Mouse (Mus musculus) CD4-positive, CD25-positive, alpha-beta regulatory T cell, adult 4 months (primary cell): Measurements from ENCODE around the gene Mterf1b. TPM values are rescaled to one million over a fixed set of nuclear protein-coding genes. Genes with fewer than 3 reads are reported as not detected.
"Not testable (repeated sequence)": the region's sequence is repeated elsewhere in the genome, so short reads cannot be mapped to it uniquely, and the experiment has no call there.

Source experiments
- ATAC-seq: one replicate; pipeline ENCODE4 v1.8.0; 2017
- polyA plus RNA-seq, 2 experiments: library from polyadenylated mRNA; unstranded; fragments of 100-300 nt; shearing (Covaris generic); gene quantifications; one replicate each; pipeline ENCODE4 v1.2.1; 2017

The Mterf1b gene
- 10 to 100 TPM in 1 of 2 experiments, 1 to 10 TPM in 1; 9.5 to 10.8 TPM for polyA plus RNA-seq

DNA sequence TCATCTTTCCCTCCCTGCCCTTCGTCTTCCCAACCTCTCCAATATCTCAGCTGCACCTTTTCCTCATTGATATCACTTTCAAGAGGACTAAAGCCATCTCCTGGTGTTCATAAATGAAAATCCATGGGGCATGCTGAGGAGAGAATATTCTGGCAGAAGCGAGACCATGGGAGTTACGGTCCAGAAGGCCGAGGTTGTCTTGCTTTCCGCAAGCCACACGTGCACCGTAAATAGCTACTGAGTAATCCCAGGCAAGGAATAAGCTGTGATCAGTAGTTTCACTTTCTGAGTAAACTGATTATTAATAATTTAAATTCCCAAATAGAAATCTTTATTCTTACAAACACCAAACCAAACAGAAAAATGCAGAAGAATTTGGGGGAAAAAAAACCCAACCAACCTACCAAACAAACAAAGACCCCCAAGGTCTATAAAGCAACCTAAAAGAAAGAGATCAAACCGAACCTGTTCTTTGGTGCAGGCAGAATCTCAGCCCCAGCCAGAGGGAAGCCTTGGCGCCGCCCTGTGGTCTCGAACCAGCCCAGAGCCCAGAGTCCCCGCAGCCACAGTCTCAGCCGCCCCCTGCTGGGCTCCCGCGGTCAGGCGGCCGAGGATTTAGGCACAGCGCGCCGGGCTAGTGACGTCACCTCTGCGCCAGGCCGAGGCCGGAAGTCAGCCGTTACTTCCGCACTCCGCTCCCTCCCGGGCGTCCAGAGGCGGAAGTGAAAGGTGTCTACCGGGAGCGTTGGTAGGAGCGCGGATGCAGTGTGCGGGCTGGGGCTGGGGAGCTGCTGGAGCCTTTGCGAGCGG lies at the start of gene Mterf1b:
Mterf1b (plus strand) TSS at position 697 of the 810 bp plus-strand sequence.
- ATAC-seq, result peak; percentile 98

- not testable (repeated sequence) for ATAC-seq
These were observed 32.6 kb upstream of the Mterf1b start for GRCm38 (mm10) chr5:4159418-4160071.

DNA sequence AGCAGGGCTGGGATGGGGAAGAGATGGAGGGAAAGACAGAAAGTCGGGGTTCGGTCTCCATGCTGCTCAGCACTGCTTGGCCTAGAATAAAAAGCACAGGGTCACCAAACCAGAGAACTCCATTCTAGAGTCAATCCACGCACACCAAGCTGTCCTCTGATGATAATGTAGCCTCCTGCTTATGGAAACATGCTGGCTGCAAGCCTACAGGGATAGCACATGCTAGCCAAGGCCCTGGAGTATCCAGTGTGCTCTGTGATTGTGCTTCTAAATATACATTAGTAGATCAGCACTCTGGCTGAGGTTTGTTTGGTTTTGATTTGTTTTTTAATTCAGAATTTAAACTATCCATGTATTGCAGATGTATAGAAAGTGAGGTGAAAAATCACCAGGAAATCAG lies 30.6 kb upstream of the Mterf1b start:
- no peak for ATAC-seq

DNA sequence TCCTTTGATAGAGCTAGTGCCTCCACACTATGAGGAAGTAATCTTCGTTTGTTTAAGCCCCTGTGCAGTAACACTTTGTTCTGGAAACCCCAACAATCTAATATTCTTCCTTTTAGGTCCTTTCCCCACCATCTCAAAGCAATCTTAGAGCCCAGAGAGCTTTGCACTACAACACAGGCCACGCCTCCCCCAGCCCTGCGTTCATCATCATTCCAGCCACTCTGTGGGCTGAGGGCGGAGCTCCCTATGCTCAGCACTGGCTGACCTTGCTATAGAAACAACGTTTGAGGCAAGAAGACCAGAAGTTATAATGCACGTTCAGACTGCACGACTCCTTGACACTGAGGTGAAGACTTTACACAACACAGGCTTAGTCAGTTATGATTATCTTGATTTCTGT lies 29.7 kb upstream of the Mterf1b start:
- ATAC-seq, result no peak

GRCm38 (mm10) chr5:4167813-4168529 lies 24.2 kb upstream of the Mterf1b start:
- not testable (repeated sequence) for ATAC-seq

GRCm38 (mm10) chr5:4168530-4168926 lies 23.6 kb upstream of the Mterf1b start:
- ATAC-seq, result not testable (repeated sequence)

- peak; percentile 56 for ATAC-seq
These were observed 15.7 kb upstream of the Mterf1b start for GRCm38 (mm10) chr5:4176421-4176820.

- ATAC-seq, result no peak
These were observed 12.8 kb upstream of the Mterf1b start for GRCm38 (mm10) chr5:4179364-4179763.

DNA sequence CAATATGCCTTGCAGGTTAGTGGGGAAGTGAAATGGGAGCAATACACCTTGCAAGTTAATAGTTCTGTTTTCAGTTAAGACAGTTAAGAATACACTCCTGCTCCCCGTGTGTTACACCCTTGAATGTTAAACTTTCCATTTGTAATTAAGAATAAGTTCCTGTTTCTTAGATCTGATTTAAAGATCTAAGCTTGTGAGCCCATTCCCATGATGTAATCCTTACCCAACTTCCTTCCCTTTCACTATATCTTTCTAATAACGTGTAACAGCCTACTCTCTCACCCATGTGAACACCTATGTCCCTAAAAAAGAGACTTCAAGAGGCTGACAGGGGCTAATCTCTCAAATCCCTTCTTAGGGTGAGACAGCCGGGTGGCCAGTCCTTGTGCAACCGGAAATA lies 5.4 kb upstream of the Mterf1b start:
- no peak for ATAC-seq

GRCm38 (mm10) chr5:4192481-4193246 lies 497 bp downstream of the Mterf1b start:
- peak; percentile 26 for ATAC-seq

- ATAC-seq, result no peak
These were observed 1.1 kb downstream of the Mterf1b start for GRCm38 (mm10) chr5:4193247-4193628.

- no peak for ATAC-seq
These were observed 2.0 kb downstream of the Mterf1b start for GRCm38 (mm10) chr5:4194166-4194565.

GRCm38 (mm10) chr5:4195086-4195485 lies 2.9 kb downstream of the Mterf1b start:
- ATAC-seq, result no peak

DNA sequence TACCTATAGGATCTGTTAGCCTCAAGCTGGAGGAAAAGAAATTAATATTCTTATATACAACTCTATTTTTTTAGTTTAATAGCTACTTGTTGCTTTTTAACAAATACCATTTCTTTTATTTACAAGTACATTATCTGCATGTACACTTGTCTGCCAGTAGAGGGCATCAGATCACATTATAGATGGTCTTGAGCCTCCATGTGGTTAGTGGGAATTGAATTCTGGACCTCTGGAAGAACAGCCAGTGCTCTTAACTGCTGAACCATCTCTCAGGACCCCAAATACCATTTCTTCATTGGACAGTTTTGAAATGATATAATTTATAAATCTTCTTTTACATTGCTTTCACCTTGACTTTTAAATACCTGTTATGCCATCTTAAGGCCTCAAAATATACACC lies 9.2 kb downstream of the Mterf1b start:
- peak; percentile 49 for ATAC-seq

GRCm38 (mm10) chr5:4202276-4202810 lies 10.2 kb downstream of the Mterf1b start:
- ATAC-seq, result not testable (repeated sequence)

DNA sequence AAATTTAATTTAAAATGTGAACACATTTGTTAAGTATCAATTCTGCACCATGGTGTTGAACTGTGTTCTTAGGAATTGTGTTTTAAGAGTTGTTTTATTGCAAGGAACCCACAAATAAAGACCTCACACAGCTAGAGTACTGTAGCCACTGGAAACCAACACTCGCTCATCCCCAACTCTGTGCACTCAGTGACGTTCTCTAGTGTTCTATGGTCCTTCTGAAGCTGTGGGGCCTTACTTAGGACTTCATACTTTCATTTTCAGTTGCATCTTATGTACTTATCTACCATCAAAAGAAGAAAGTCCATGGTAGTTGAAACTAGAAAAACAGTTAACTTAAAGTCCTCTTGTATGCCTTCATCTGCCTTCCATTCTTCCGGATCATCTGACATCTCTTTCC lies 17.9 kb downstream of the Mterf1b start:
- peak; percentile 71 for ATAC-seq

GRCm38 (mm10) chr5:4221309-4221708 lies 29.1 kb downstream of the Mterf1b start:
- ATAC-seq, result no peak

DNA sequence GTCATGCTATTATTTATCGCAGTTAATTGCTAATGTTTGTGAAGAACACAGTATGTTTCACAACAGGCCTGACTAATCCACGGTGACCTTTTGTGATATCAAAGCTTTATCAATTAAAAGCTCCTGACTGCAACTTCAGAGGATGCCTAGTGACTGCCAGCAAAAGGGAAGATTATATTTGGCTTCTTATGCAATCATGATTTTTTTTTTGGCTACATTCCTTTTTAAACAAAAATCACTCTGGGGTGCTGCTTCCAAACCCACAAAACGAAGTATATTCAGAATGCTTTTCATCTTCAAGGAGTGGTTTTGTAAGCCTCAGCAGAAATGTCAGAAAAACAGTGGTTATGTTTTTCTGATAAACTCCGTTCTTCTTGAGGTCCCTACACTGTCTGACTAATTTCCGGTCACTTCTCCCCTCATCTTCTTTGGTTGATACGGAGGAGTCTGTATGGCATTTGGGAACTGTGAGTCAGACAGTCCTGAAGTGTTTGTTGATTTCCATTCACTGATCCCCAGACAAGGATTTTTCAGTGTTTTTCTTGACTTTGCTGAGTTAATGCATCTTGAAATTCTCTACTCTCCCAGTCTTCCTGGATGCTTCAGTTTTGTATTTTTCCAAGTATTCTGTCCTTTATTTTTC lies 29.9 kb downstream of the Mterf1b start:
- no peak for ATAC-seq

- no peak for ATAC-seq
These were observed 40.0 kb downstream of the Mterf1b start for GRCm38 (mm10) chr5:4232163-4232562.

DNA sequence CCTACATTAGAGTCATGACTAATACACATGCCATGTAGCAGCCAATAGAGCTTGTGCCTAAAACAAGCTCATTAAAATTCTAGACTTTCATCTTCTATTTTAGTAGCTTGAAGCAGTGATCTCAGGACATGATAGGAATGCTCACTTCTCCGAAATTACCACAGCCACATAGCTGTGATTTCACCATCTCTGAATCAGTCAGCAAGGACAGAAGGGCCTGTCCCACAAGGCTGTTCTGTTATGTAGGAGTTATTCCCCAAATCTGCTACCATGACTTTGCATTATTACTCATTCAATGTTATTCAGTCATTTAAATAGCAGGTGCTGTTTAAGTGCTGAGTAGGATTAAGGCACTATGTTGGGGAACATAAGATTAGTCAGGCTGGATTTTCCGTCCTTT lies 42.3 kb downstream of the Mterf1b start:
- no peak for ATAC-seq

DNA sequence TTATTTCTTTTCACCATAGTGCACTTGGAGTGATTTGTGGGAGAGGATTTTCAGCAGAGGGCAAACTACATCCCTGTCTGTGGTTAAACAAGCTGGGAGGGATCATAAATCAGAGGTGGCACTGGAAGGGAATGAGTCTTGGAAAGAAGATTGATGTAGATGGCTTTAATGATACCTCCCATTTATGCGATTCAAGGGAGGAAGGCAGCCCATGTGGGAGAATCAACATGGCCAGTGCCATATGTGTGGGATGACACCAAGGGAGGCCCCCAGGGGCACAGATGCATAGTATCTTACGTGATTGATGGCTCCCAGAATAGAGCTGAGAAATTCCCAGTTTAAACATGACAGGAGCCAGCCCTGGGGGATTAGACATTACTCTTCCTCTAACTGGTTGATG lies 48.0 kb downstream of the Mterf1b start:
- ATAC-seq, result no peak

- no peak for ATAC-seq
These were observed 52.8 kb downstream of the Mterf1b start for GRCm38 (mm10) chr5:4245004-4245403.
